Mouse (Mus musculus) embryonic fibroblast, embryonic 13.5 days (primary cell): ENCODE measurements at regions not wholly inside any gene's neighbourhood (a gene's known extent, or its start where the extent isn't known, plus 50 kb on each side); places are given as distances from the start of the nearest gene placed in this dataset.

ENCODE experiments used
- CTCF ChIP-seq: IDR thresholded peaks from 2 replicates; pipeline ENCODE4 v1.5.1; 2011; ENCODE audit warnings: mild to moderate bottlenecking, control low read depth, low read length, moderate library complexity, borderline replicate concordance; ENCODE audit not compliant: insufficient read depth
- POLR2A ChIP-seq: IDR thresholded peaks from 2 replicates; pipeline ENCODE4 v1.6.1; 2011; ENCODE audit warnings: low read depth, mild to moderate bottlenecking, control low read depth, low read length, moderate library complexity

GRCm38 (mm10) chr1:57281549-57281948, 95.9 kb upstream of the 1700066M21Rik start:
- TF ChIP-seq CTCF (no peak), POLR2A (no peak)
